Mouse (Mus musculus) hindbrain, embryonic 13.5 days (tissue): ENCODE results near the gene Olfr1392. TPM values are rescaled to one million over a fixed set of nuclear protein-coding genes. Genes with fewer than 3 reads are reported as not detected.

Source experiments
- ATAC-seq: fragments of 200-750 bp; cut with Nextera tagmentation; 2 replicates; pipeline ENCODE4 v1.8.0; 2017; ENCODE audit warnings: moderate TSS enrichment; ENCODE audit not compliant: low FRiP score
- H3K27ac ChIP-seq: fragments of 300-500 bp; sonication (generic); 2 replicates; pipeline ENCODE4 v1.5.1; 2015; ENCODE audit warnings: inconsistent platforms, mild to moderate bottlenecking, moderate library complexity
- H3K27me3 ChIP-seq: fragments of 300-500 bp; sonication (generic); 2 replicates; pipeline ENCODE4 v1.6.1; 2015; ENCODE audit warnings: mild to moderate bottlenecking, inconsistent platforms
- H3K36me3 ChIP-seq: fragments of 300-500 bp; sonication (generic); 2 replicates; pipeline ENCODE4 v1.6.1; 2015; ENCODE audit warnings: mild to moderate bottlenecking, inconsistent platforms
- H3K4me1 ChIP-seq: fragments of 300-500 bp; sonication (generic); replicated peaks from 2 replicates; pipeline ENCODE4 v1.6.1; 2015; ENCODE audit warnings: inconsistent platforms
- H3K4me2 ChIP-seq: fragments of 300-500 bp; sonication (generic); 2 replicates; pipeline ENCODE4 v1.6.1; 2015; ENCODE audit warnings: inconsistent platforms, mild to moderate bottlenecking, moderate library complexity
- H3K4me3 ChIP-seq: fragments of 300-500 bp; sonication (generic); 2 replicates; pipeline ENCODE4 v1.5.1; 2015; ENCODE audit warnings: mild to moderate bottlenecking, inconsistent platforms
- H3K9ac ChIP-seq: fragments of 300-500 bp; sonication (generic); 2 replicates; pipeline ENCODE4 v1.6.1; 2015; ENCODE audit warnings: mild to moderate bottlenecking, inconsistent platforms
- H3K9me3 ChIP-seq: fragments of 300-500 bp; sonication (generic); 2 replicates; pipeline ENCODE4 v1.6.1; 2016; ENCODE audit warnings: inconsistent platforms
- WGBS: fragments of 180-500 bp; shearing (Covaris S2); methylation state at CpG from one replicate; pipeline ENCODE4 v1.1.7; 2015; 5-methylcytosine and 5-hydroxymethylcytosine counted together
- polyA plus RNA-seq: library from polyadenylated mRNA; unstranded; fragments of >200 nt; fragmentation: Nextera tagmentation; extraction: Ambion mirVana; gene quantifications from 2 replicates; pipeline ENCODE4 v1.2.1, GENCODE M21; 2015

The Olfr1392 gene
- polyA plus RNA-seq, 1 experiment from 2014 or later = not detected

DNA sequence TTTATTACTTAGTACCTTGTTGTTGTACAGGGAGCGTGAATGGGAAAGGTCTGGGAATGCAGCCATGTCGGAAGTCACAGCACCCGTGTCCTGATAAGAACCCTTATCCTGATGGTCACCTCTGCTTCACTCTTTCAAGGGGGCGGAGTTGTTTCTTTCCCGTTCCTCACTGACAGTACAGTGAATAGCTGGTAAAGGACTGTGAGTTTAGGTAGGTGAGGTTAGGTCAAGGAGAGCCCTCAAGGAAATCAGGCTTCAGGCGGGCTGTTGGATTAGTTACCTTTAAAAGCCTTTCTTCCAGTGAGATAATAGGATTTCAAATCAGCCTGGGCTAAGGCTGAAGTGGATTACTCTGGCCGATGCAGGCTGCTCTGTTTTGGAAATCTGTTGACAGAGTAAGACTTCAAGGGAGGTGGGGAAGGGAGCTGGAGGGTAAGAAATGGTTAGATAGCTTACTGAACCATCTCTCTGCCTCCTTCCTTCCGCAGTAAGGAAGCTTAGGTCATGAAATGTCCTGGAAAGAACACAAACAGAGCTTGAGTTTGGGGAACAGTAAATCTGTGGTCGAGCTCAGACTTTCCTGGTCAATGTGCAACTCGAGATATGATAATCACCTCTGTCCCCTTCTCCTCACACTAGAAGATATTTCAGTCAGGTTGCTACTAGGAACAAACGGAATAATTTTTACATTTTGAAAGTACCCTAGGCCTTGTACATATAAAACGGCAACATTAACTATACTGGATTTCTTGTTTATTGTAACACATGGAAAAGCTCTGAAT, 39.3 kb upstream of the Olfr1392 start:
- Histone ChIP-seq H3K4me1 (peaks cover 61% of the 10 kb centered on the region), H3K36me3 (0 out of 2 replicates have a peak, but pooled peaks cover 4% of the 10 kb centered on the region), H3K27me3 (no peaks in the 10 kb centered on the region), H3K9me3 (no peaks in the 10 kb centered on the region), H3K27ac (no peak overlapping the region), H3K9ac (peak overlapping the region; percentile 49), H3K4me2 (peak overlapping the region; percentile 71), H3K4me3 (no peak overlapping the region)
- WGBS = 44% methylated on average over 12 of the region's 12 CpGs
- no peak for ATAC-seq

DNA sequence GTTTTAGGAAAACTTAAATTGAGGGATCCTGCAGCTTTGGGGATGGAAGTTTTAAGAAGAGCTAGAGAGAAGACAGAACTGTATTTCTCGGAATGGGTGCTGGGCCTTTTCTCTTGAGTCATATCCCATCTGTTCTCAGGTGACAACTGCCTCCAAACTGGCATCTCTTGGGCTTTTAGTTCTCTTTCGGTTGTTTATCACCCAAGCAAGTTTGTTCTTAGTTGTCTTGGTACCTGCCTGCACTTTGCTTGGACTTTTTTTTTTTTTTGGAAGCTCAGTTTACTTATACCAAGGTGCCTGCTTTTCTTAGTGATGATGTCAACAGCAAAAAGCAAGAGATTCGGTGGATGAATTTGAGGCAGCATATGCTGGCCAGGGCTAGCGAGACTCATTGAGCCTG, 38.6 kb upstream of the Olfr1392 start:
- H3K36me3 ChIP-seq = 0 out of 2 replicates have a peak, but pooled peaks cover 4% of the 10 kb centered on the region
- no peak overlapping the region for H3K27ac ChIP-seq
- H3K4me2 ChIP-seq = no peak overlapping the region
- peaks cover 68% of the 10 kb centered on the region for H3K4me1 ChIP-seq
- 0 out of 2 replicates have a peak overlapping the region, but pooled peaks have one; percentile 49 for H3K9ac ChIP-seq
- H3K9me3 ChIP-seq = no peaks in the 10 kb centered on the region
- ATAC-seq = no peak
- H3K4me3 ChIP-seq = no peak overlapping the region
- H3K27me3 ChIP-seq = no peaks in the 10 kb centered on the region
- 91% methylated on average over 4 of the region's 4 CpGs for WGBS

DNA sequence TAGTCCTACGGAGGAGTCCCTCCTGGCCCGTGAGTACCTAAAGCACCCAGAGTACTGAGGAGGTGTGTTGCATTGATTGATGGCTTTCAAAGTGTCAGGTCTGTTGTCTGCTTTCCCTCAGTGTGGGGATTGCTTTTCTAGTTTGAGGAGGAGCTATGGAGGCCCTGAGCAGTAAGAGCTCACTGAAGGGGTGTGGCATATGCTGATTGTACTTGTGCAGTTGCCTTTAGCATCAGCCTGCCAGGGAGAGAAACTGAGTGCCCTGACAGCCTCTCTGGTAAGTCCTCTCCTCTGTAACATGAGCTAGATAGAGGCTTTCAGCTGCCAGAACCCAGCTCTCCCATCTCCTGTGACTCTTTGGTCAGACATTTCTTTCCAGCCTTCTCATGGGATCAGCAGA, 37.8 kb upstream of the Olfr1392 start:
- Histone ChIP-seq H3K27me3 (no peaks in the 10 kb centered on the region), H3K9me3 (no peaks in the 10 kb centered on the region), H3K4me1 (peaks cover 74% of the 10 kb centered on the region), H3K27ac (no peak overlapping the region), H3K4me2 (no peak overlapping the region), H3K9ac (peak overlapping the region; percentile 58), H3K36me3 (0 out of 2 replicates have a peak, but pooled peaks cover 4% of the 10 kb centered on the region), H3K4me3 (no peak overlapping the region)
- 61% methylated on average over 2 of the region's 2 CpGs for WGBS
- ATAC-seq = no peak

DNA sequence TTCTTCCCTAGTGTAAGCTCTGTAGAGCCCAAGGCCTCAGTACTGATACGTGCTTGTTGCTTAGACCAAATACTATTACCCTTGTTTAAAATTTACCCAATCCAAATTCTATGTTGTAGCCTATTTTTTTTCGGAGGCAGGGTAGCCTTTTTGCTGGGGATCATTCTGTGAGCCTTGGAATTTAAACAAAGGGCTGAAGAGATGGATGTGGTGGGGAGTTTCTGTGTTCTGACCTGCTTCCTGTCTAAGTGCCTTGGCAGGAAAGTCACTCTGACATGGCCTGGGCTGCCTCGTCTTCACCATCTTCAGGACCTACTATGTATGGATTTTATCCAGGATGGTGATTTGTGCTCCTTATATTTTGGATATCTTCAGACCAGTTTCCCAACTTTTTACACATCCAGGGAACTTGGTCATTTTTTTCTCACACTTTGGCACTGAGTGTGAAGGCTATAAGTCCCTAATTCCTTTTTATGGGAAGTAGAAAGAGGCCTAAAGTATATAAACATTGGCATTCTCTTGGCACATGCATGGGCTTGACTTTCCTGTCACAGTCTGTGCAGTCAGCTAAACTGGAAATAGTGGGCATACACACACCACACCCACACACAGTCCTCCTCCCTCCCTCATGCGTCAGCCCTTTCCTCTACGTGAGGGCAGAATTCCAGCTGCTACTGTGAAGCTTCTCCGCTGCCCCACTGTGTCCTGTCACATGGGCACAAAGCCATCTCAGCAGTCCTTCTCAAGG, 36.7 kb upstream of the Olfr1392 start:
- no peak for ATAC-seq
- H3K4me2 ChIP-seq = no peak overlapping the region
- H3K4me3 ChIP-seq = no peak overlapping the region
- no peaks in the 10 kb centered on the region for H3K9me3 ChIP-seq
- H3K27me3 ChIP-seq = no peaks in the 10 kb centered on the region
- 58% methylated on average over 6 of the region's 6 CpGs for WGBS
- no peak overlapping the region for H3K27ac ChIP-seq
- H3K9ac ChIP-seq = peak overlapping the region; percentile 5; the same call in 1 of the 2 replicates
- H3K4me1 ChIP-seq = peaks cover 68% of the 10 kb centered on the region
- H3K36me3 ChIP-seq = peaks cover 8% of the 10 kb centered on the region; the same call in 1 of the 2 replicates

DNA sequence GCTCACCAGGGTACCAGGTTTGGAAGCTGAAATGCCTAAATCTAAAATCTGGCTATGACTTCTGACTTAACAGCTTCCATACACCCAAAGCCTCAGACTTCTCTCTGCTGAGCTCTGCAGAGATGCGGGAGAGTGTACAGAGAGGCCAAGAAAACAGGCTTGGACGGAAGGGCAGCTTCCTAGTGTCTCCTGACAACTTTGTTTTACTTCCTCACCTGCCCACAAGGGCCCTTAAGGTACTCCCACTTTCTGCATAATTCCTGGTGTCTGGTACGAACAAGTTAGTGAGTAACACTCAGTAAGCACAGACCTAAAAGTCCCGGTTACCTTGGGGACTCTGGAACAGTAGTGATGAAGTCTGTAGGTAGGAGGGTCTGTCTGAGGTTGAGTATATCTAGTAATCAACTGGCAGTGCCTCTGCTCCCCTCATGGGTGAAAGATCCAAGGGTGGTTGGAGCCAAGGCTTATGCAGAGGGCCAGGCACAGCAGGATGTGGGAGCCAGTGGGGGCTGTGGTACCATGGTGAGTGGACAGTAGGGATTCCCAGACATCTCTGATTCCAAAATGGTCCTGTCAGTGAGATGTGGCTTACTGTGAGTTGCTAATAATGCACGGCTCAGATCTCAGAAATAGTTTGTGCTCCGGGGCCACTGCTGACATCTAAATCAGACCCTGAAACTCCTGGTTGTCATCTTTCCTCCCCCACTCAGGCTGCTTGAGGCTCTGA, 35.9 kb upstream of the Olfr1392 start:
- no peak for ATAC-seq
- no peaks in the 10 kb centered on the region for H3K27me3 ChIP-seq
- 73% methylated on average over 6 of the region's 6 CpGs for WGBS
- peaks cover 12% of the 10 kb centered on the region; the same call in 1 of the 2 replicates for H3K36me3 ChIP-seq
- no peak overlapping the region for H3K27ac ChIP-seq
- H3K4me2 ChIP-seq = peak overlapping the region; percentile 87; the same call in 1 of the 2 replicates
- H3K9ac ChIP-seq = peak overlapping the region; percentile 5; the same call in 1 of the 2 replicates
- no peak overlapping the region for H3K4me3 ChIP-seq
- H3K9me3 ChIP-seq = no peaks in the 10 kb centered on the region
- peaks cover 68% of the 10 kb centered on the region for H3K4me1 ChIP-seq

DNA sequence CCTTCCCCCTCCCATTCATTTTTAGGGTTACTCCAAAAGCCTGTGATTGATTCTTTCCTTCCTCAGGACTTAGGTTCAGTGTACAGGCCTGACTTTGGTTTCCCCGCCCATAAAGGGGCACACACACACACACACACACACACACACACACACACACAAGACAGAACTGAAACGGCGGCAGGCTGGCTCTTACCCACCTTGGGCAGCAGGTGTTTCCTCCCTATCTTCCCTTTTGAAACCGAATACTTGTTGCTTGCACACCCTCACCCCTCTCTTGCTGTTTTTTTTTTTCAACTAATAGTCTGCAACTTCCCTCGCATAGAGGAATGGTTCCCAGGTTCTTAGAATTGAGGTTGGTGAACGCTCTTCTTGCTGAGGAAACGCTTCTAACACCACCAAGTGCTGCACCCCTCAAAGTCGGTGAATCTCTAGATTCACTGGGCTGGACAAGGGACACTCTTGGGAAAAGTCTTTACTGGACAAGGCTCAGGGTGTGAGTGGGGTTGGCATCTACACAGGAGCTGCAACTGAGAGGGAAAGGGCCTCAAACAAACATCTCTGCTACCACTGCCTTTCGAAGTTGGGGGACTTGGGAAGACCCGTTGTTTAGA, 35.2 kb upstream of the Olfr1392 start:
- Histone ChIP-seq H3K4me1 (peaks cover 63% of the 10 kb centered on the region), H3K9me3 (no peaks in the 10 kb centered on the region), H3K9ac (peak overlapping the region; percentile 85), H3K36me3 (peaks cover 19% of the 10 kb centered on the region; the same call in 1 of the 2 replicates), H3K27ac (peak overlapping the region; percentile 67), H3K4me3 (peak overlapping the region; percentile 58), H3K4me2 (peak overlapping the region; percentile 87), H3K27me3 (no peaks in the 10 kb centered on the region)
- ATAC-seq = peak; percentile 14; the same call in 1 of the 2 replicates
- 34% methylated on average over 10 of the region's 10 CpGs for WGBS

DNA sequence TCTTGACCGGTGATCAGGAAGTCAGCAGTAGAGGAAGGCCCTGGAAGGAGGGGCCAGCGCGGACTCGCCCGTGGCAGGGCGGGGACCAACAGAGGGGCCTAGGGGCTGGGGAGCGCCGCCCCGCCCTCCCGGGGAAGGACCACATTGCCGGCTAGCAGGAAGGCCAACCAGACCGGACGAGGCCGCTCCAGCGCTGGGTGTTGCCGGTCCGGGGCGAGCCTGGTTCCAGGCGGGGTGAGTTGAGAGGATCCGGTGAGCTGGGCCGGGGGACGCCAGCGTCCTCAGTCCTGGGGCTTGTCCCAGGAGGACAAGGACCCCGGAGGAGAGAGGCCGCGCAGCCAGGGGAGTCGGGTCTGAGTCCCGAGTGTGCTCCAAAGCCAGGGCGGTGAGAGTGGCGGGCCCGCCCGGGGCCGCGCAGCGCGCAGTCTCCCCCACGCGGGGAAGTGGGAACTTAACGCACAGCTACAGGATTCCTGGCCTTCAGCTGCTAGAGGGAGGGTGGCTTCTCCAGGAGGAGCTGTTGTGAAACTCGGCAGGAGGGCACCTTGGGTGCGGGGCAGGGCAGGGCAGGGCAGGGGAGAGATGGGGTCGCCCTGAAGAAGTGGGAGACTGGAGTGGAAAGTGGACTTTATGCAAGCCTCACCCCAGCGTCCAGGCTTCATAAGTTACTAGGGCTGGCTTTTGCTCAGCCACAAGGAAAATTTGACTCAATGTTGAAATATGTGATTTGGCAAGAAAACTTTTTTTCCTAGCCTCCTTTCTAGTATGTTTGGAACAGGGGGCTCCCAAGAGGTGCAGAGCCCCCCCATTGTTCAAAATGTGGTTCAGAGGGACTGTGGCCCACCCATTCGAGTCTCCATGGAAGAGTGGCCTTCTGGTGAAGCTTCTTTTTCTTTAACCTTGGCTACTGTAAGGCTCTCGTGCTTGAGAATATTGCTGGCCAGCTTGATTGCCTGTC, 34.4 kb upstream of the Olfr1392 start:
- Histone ChIP-seq H3K4me3 (peak overlapping the region; percentile 58), H3K4me1 (peaks cover 55% of the 10 kb centered on the region), H3K27ac (peak overlapping the region; percentile 67), H3K36me3 (peaks cover 20% of the 10 kb centered on the region; the same call in 1 of the 2 replicates), H3K9me3 (no peaks in the 10 kb centered on the region), H3K9ac (peak overlapping the region; percentile 85), H3K27me3 (no peaks in the 10 kb centered on the region), H3K4me2 (peak overlapping the region; percentile 87)
- ATAC-seq = peak; percentile 90
- WGBS = 2% methylated on average over 41 of the region's 45 CpGs

DNA sequence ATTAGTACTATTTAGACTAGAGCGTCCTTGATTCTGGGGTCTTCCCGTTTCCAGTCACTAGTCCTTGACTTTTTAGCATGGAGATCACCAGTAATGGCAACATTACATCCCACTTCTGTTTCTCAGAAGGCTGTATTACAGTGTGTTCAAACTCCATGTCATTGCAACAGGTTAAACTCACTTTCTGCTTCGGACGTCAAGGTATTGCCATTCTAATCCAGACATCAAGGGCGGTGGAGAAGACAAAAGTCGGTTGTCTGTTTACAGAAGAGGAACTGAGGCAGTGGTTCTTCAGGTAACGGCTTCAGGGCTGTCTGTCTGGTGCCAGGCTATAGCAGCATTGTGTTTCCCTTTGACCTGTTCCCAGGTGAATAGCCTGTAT, 33.7 kb upstream of the Olfr1392 start:
- WGBS = 82% methylated on average over 7 of the region's 7 CpGs

DNA sequence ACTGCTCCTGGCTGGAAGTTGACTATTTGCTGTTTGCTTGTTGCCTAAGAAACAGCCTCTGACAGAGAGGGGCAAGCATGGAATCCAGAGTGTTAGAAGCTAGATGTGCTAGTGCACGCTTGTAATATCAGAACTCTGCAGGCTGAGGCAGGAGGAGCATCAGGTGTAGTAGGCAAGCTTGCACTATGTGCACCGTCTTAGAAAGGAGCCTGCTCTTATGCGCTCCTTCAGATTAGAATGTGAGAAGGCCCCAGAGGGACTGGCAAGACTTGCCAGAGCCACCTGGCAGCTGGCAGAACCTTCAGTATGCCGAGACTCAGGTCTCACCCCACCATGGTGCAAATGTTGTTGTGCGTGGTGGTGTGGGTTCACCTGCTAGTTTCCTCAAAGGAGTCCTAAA, 33.0 kb upstream of the Olfr1392 start:
- no peak for ATAC-seq
- Histone ChIP-seq H3K9ac (no peak overlapping the region), H3K4me2 (no peak overlapping the region), H3K4me3 (no peak overlapping the region), H3K4me1 (peaks cover 43% of the 10 kb centered on the region), H3K9me3 (no peaks in the 10 kb centered on the region), H3K27ac (no peak overlapping the region), H3K36me3 (peaks cover 20% of the 10 kb centered on the region; the same call in 1 of the 2 replicates), H3K27me3 (no peaks in the 10 kb centered on the region)
- 94% methylated on average over 5 of the region's 5 CpGs for WGBS

More for the DNA sequence above, 33.7 kb upstream of the Olfr1392 start:
- Histone ChIP-seq H3K4me3 (peak overlapping the region; percentile 58), H3K9me3 (no peaks in the 10 kb centered on the region), H3K9ac (no peak overlapping the region), H3K36me3 (peaks cover 20% of the 10 kb centered on the region; the same call in 1 of the 2 replicates), H3K4me2 (peak overlapping the region; percentile 87), H3K27ac (no peak overlapping the region), H3K27me3 (no peaks in the 10 kb centered on the region), H3K4me1 (peaks cover 49% of the 10 kb centered on the region)
- ATAC-seq = no peak

DNA sequence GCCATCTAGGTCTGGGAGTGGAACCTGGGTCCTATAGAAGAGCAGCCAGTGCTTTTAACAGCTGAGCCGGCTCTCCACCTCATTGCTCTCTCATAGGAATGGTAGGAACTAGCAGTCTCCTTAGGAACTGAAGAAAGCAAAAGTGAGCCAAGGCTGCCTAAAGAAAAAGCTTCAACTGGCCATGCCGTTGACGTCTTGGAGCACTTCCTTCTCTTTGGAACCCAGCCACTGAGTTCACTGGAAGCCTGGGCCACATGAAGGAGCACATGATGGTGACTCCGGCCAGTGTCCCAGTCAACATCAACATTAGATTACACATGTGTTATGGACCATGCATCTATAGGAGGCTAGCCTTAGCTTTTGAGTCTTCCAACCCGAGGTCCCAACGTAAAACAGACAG, 32.0 kb upstream of the Olfr1392 start:
- Histone ChIP-seq H3K36me3 (peaks cover 16% of the 10 kb centered on the region; the same call in 1 of the 2 replicates), H3K4me2 (no peak overlapping the region), H3K9me3 (no peaks in the 10 kb centered on the region), H3K4me3 (no peak overlapping the region), H3K27ac (no peak overlapping the region), H3K9ac (no peak overlapping the region), H3K4me1 (peaks cover 35% of the 10 kb centered on the region), H3K27me3 (no peaks in the 10 kb centered on the region)
- WGBS = 95% methylated on average over 6 of the region's 6 CpGs
- no peak for ATAC-seq

DNA sequence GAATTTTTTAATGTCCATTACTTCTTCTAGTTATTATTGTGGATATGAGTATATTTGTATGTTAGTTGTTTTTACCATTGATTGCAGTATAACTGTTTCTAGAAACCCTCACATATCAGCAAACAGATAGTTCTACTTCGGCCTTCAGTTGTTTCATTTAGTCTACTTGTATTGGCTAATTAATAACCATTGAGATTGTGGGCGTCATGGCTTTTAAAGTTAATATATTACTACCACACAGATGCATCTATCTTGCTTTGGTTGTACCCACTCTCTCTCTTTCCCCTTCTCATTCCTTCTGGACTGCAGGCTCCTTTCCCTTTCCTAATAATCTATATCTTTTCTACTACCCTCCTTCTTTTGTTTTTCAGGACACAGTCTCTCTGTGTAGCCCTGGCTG, 25.8 kb upstream of the Olfr1392 start:
- ATAC-seq = no peak
- Histone ChIP-seq H3K9ac (no peak overlapping the region), H3K27ac (no peak overlapping the region), H3K4me3 (no peak overlapping the region), H3K4me1 (no peaks in the 10 kb centered on the region), H3K36me3 (peaks cover 36% of the 10 kb centered on the region), H3K27me3 (no peaks in the 10 kb centered on the region), H3K4me2 (no peak overlapping the region), H3K9me3 (no peaks in the 10 kb centered on the region)
- 98% methylated on average over 2 of the region's 2 CpGs for WGBS
